Mouse (Mus musculus): ENCODE measurements at regions not wholly inside any gene's neighbourhood (a gene's known extent, or its start where the extent isn't known, plus 50 kb on each side); places are given as distances from the start of the nearest gene placed in this dataset.

GRCm38 (mm10) chr1:73348476-73348875, 332.8 kb upstream of the Tnp1 start:
- DNase-seq (ENCODE audit: low read depth, low spot score): no peak

- no peak for DNase-seq (ENCODE audit: low read depth, low spot score)
Measured at GRCm38 (mm10) chr1:73344587-73344986, 328.9 kb upstream of the Tnp1 start.

- no peak for DNase-seq (ENCODE audit: low read depth, low spot score)
Measured at GRCm38 (mm10) chr1:73341911-73342310, 326.2 kb upstream of the Tnp1 start.

- DNase-seq (ENCODE audit: low read depth, low spot score): no peak
Measured at GRCm38 (mm10) chr1:73337401-73337800, 321.7 kb upstream of the Tnp1 start.

- no peak for DNase-seq (ENCODE audit: low read depth, low spot score)
Measured at GRCm38 (mm10) chr1:73309556-73309955, 293.8 kb upstream of the Tnp1 start.

- no peak for DNase-seq (ENCODE audit: low read depth, low spot score)
Measured at GRCm38 (mm10) chr1:73308420-73308819, 292.7 kb upstream of the Tnp1 start.

DNA sequence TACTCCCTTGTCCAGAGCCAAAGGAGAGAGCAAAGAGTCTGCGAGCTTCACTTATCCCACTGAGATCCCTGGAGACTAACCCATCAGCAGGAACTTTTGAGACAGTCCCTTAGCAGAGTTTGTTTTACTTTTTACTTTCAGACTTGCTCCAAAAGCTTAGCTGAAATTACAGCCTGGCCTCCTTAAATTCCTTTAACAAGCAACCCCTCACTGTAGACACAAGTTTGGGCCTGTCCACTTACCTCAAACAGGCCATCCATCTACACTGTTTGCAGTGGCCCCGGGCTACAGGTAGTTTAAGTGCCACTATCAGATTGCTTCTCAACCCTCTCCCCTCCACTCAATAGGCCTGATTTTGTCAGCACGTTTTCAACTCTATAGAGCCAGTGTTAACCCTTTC, 291.5 kb upstream of the Tnp1 start:
- DNase-seq (ENCODE audit: low read depth, low spot score): no peak

DNA sequence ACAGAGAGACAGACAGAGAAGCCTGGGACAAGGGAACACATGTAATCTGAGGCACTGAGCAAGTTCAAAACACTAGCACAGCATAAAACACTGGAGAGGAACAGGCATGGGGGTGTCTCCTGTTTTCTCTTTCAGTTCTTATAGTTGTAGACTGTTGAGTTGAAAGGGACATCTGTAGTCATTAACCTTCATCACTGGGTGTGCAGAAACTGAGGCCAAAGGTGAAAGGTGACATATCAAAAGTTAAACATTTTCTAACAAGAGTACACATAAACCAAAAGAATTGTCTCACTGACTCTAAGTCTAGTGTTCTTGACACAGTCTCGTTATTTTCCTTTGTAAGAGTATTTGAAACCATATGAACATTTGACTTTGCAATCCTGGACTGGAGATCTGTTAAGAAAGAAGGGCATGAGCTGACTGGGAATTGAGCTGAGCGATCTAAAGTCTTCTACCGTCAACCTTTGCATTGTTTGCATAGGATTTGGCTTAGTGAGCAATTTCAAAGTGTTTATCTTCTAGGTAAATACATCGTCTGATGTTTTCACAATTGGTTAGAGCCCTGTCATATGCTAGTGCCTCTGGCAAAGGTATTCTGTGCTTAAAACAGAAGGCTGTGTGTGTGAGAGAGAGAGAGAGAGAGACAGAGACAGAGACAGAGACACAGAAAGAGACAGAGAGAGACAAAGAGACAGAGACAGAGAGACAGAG, 284.4 kb upstream of the Tnp1 start:
- no peak for DNase-seq (ENCODE audit: low read depth, low spot score)

GRCm38 (mm10) chr1:73285342-73285741, 269.6 kb upstream of the Tnp1 start:
- DNase-seq (ENCODE audit: low read depth, low spot score): no peak

- peak; percentile 63 for DNase-seq (ENCODE audit: low read depth, low spot score)
Measured at GRCm38 (mm10) chr1:73274480-73274879, 258.8 kb upstream of the Tnp1 start.

DNA sequence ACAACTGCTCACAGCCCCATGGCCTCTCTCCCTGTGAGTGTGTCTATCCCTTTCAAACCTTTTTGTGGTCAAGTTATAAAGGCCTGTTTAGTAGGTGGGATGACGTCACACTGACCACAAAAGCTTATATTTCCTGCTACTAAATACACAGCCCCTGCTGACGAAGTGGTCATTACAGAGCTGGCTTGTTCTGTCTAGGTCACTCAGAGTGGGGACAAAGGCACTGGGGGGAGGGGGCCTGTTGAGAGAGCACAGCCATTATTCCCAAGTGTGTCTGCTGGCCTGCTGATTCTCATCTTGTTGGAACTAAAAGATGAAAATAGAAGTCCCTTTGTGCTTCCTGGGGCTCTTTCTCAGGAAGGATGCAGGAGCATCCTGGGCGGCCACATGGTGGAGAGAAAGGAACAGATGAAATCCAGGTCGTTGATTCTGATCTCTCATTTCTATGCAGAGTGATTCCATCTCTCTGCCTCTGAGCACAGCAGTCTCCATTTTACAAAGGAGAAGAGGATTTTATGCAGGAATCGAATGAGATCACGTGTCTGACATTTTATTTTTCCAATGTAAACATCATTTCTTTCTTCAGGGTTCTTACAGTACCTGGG, 255.2 kb upstream of the Tnp1 start:
- no peak for DNase-seq (ENCODE audit: low read depth, low spot score)

GRCm38 (mm10) chr1:73269051-73269755, 253.5 kb upstream of the Tnp1 start:
- DNase-seq (ENCODE audit: low read depth, low spot score): no peak

GRCm38 (mm10) chr1:73265009-73265408, 249.3 kb upstream of the Tnp1 start:
- DNase-seq (ENCODE audit: low read depth, low spot score): no peak

- no peak for DNase-seq (ENCODE audit: low read depth, low spot score)
Measured at GRCm38 (mm10) chr1:73264245-73264644, 248.5 kb upstream of the Tnp1 start.

DNA sequence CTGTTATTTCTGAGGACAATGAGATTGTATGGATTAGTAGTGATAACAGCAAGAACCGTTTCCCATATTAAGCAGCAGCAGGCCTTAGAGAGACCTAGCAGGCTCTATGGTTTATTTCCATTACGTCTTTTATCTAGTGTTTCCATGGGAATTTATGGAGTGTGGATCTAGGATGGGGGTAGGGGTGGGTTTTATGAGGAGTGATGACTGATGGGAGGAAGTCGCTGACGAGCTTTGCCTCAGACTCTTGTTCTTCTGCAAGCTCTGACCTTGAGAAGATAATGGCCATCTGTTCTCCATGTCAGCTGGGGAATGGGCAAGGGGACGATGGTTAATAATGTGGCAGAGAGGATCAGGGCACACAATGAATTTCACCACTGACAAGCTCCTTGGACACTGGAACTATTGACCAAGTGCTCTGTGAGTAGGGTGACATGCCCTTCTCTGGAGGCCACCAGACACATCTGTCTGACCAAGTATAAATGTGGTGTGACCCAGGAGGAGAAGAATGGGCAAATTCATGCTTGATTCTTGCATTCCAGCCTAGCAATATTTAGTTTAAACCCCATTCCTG, 243.9 kb upstream of the Tnp1 start:
- no peak for DNase-seq (ENCODE audit: low read depth, low spot score)

DNA sequence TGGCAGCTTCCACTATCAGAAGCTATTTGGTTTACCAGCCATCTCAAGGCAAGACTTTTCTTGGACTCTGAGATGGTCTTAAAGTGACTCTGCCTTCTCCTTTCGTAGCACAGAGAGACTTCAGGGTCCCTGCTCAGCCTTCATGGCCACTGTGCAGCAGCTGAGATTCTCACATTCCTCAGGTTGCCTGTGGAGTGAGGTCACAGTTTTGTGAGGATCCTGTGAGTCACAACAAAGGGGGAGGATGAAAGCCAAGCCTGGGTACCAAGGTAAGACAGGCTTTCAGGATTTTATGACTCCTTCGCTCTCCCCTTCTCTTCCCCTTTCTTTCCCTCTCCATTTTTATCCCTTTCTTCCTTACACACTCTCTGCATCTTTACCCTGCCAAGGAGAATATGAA, 241.6 kb upstream of the Tnp1 start:
- DNase-seq (ENCODE audit: low read depth, low spot score): no peak

DNA sequence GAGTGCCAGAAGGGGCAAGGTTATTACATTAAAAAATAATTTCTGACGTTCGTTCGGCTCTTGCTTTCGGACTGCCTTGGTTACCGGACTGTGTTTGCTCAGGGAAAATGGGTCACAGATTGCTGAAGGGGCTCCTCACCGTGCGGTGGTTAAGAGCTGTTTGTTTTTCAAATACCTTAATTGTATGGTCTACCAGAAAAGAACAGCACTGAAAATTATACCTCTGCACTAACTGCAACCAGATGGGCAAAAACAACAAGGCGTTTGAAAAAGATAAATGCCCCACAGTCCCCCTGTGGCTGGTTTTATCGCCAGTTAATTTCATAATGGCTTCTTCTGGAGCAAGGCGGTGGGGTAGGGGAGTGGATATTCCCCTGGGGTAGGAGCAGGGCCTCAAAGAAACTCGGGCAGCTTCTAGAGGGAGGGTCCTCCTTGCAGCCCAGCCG, 236.2 kb upstream of the Tnp1 start:
- no peak for DNase-seq (ENCODE audit: low read depth, low spot score)

- no peak for DNase-seq (ENCODE audit: low read depth, low spot score)
Measured at GRCm38 (mm10) chr1:73244016-73244415, 228.3 kb upstream of the Tnp1 start.

DNA sequence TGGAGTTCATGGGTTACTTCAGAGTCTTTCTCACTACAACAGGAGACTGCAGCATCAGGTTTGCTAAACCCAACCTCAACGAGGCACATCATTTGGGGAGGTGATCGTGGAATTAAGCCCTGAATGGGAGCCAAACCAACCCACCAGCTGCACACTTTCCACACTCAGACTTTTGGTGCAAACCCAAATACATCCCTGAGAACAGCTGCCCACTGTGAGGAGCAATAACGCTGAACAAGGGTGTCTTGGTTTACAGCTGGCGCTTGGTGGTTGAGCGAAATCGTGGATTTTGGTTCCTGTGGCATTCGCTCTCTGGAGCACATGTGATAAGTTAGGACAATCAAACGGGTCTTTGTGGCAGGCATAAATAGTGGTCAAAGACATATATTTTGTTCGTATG, 226.6 kb upstream of the Tnp1 start:
- DNase-seq (ENCODE audit: low read depth, low spot score): no peak

DNA sequence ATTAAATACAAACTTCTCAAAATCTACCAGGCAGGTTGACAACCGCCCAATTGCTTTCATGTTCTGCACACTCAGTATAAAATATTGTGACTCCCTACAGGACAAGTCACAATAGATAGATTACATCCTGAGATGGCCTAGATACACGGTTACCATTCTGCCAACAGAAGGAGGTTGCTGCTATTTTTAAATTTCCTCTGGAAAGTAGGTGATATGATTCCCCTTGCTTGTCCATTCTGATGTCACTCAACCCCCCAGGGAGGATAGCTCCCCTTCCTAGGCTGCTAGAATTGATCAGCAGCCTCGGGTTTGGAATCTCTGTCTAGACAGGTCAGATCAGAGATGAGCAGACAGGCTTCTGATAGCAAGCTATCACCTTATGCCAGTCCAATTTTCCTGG, 221.2 kb upstream of the Tnp1 start:
- no peak for DNase-seq (ENCODE audit: low read depth, low spot score)

- DNase-seq (ENCODE audit: low read depth, low spot score): no peak
Measured at GRCm38 (mm10) chr1:73233636-73234035, 217.9 kb upstream of the Tnp1 start.

- no peak for DNase-seq (ENCODE audit: low read depth, low spot score)
Measured at GRCm38 (mm10) chr1:73233041-73233440, 217.3 kb upstream of the Tnp1 start.

DNA sequence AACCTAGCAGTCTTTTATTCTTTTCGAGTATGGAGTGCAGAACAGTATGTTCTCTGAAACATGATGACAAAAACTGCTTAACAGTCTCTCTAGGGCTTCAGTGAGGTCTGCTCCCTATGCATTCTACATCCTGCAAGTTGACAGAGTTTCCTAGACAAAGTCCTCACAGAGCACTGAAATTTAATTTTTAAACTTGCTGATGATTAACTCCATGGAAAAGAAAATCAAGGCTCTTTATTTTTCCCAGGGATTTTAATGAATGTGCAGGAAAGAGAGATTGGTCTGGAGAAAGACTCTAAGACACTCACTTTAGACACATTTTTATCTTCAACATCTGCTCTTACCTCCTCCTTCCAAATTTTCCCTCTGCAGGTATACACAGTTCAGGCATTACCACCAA, 214.9 kb upstream of the Tnp1 start:
- no peak for DNase-seq (ENCODE audit: low read depth, low spot score)

Measured in ES-CJ7 (cell line).